Mouse (Mus musculus) midbrain, embryonic 15.5 days (tissue): ENCODE data around the gene Spata5. TPM values are rescaled to one million over a fixed set of nuclear protein-coding genes. Genes with fewer than 3 reads are reported as not detected.

Experiments used
- polyA plus RNA-seq: library from polyadenylated mRNA; unstranded; fragments of >200 nt; fragmentation: Nextera tagmentation; extraction: Ambion mirVana; gene quantifications from 2 replicates; pipeline ENCODE4 v1.2.1, GENCODE M21; 2015

Spata5 gene
- polyA plus RNA-seq, 1 experiment from 2014 or later = 36.2 TPM

Other genes starting within 250 kb of the Spata5 start
- not detected in 2 replicates for gene Il21, start 187.3 kb upstream of the Spata5 start, polyA plus RNA-seq
- 4.9 and 5.0 TPM in 2 replicates for gene Bbs12, start 107.3 kb upstream of the Spata5 start, polyA plus RNA-seq
- 2.1 and 2.8 TPM in 2 replicates for gene Cetn4, start 107.2 kb upstream of the Spata5 start, polyA plus RNA-seq
- gene Fgf2, start 71.5 kb upstream of the Spata5 start, polyA plus RNA-seq = 0.34 and 0.51 TPM in 2 replicates
- 8.0 and 9.7 TPM in 2 replicates for gene Nudt6, start 315 bp downstream of the Spata5 start, polyA plus RNA-seq
- 7.1 and 7.9 TPM in 2 replicates for gene Spry1, start 220.1 kb downstream of the Spata5 start, polyA plus RNA-seq